Mouse (Mus musculus) G1E (cell line): ENCODE data around the gene Arhgap31.
"Not testable (repeated sequence)": the region's sequence is repeated elsewhere in the genome, so short reads cannot be mapped to it uniquely, and the experiment has no call there.

Experiments
- CTCF ChIP-seq: IDR thresholded peaks from 2 replicates; pipeline ENCODE4 v1.5.1; 2012; ENCODE audit warnings: low read depth, low read length, inconsistent platforms, mixed read lengths
- POLR2AphosphoS5 ChIP-seq: IDR thresholded peaks from 2 replicates; pipeline ENCODE4 v1.6.1; 2012; ENCODE audit warnings: low read depth, low read length, inconsistent platforms; ENCODE audit not compliant: insufficient replicate concordance

DNA sequence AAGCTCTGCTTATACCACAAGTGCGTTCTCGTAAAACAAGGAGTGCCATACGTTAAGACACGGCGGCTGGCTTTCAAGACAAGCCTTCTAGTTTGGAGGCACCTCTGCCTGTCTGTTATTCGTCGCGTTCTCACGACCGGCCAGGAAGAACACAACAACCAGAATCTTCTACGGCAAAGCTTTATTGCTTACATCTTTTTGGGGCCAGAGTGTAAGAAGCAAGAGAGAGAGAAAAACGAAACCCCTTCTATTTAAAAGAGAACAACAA, 1.1 kb upstream of the Arhgap31 start:
- TF ChIP-seq CTCF, POLR2AphosphoS5: not testable (repeated sequence)
